Mouse (Mus musculus) brain, embryonic 18.5 days (tissue): ENCODE measurements at regions not wholly inside any gene's neighbourhood (a gene's known extent, or its start where the extent isn't known, plus 50 kb on each side); places are given as distances from the start of the nearest gene placed in this dataset.

Experiments used
- DNase-seq: peaks from one replicate; pipeline ENCODE4 v3.0.0-alpha.2; 2012; ENCODE audit warnings: low read depth, low spot score

- no peak for DNase-seq
Measured at GRCm38 (mm10) chr13:119140436-119140835, 288.0 kb upstream of the Paip1 start.

- no peak for DNase-seq
Measured at GRCm38 (mm10) chr13:119143351-119143750, 285.1 kb upstream of the Paip1 start.

GRCm38 (mm10) chr13:119145713-119146112, 282.7 kb upstream of the Paip1 start:
- no peak for DNase-seq

- DNase-seq = no peak
Measured at GRCm38 (mm10) chr13:119147701-119148100, 280.7 kb upstream of the Paip1 start.

- no peak for DNase-seq
Measured at GRCm38 (mm10) chr13:119149141-119149540, 279.3 kb upstream of the Paip1 start.

GRCm38 (mm10) chr13:119150847-119151548, 277.4 kb upstream of the Paip1 start:
- no peak for DNase-seq

GRCm38 (mm10) chr13:119177753-119178152, 250.6 kb upstream of the Paip1 start:
- no peak for DNase-seq

GRCm38 (mm10) chr13:119178212-119178611, 250.2 kb upstream of the Paip1 start:
- no peak for DNase-seq

- no peak for DNase-seq
Measured at GRCm38 (mm10) chr13:119179157-119179920, 249.1 kb upstream of the Paip1 start.

GRCm38 (mm10) chr13:119184322-119184877, 244.0 kb upstream of the Paip1 start:
- no peak for DNase-seq

- DNase-seq = no peak
Measured at GRCm38 (mm10) chr13:119185567-119186143, 242.7 kb upstream of the Paip1 start.

- no peak for DNase-seq
Measured at GRCm38 (mm10) chr13:119231556-119231955, 196.8 kb upstream of the Paip1 start.

GRCm38 (mm10) chr13:119232100-119233029, 196.0 kb upstream of the Paip1 start:
- no peak for DNase-seq

- no peak for DNase-seq
Measured at GRCm38 (mm10) chr13:119233030-119233385, 195.4 kb upstream of the Paip1 start.

- no peak for DNase-seq
Measured at GRCm38 (mm10) chr13:119233869-119234268, 194.5 kb upstream of the Paip1 start.

- DNase-seq = no peak
Measured at GRCm38 (mm10) chr13:119242358-119242757, 186.0 kb upstream of the Paip1 start.

- no peak for DNase-seq
Measured at GRCm38 (mm10) chr13:119247101-119247500, 181.3 kb upstream of the Paip1 start.

- no peak for DNase-seq
Measured at GRCm38 (mm10) chr13:119252006-119252405, 176.4 kb upstream of the Paip1 start.

- DNase-seq = no peak
Measured at GRCm38 (mm10) chr13:119256350-119256749, 172.1 kb upstream of the Paip1 start.

GRCm38 (mm10) chr13:119258515-119258914, 169.9 kb upstream of the Paip1 start:
- no peak for DNase-seq

GRCm38 (mm10) chr13:119263561-119263960, 164.8 kb upstream of the Paip1 start:
- DNase-seq = no peak
